Comparison of ENCODE assay signal across 12 mouse cellular contexts in genomic region chr19:36001512-36001911, GRCm38 (mm10). TPM values are rescaled to one million over a fixed set of nuclear protein-coding genes. Genes with fewer than 3 reads are reported as not detected.
DNase-seq lines count a peak whose midpoint lies in the region; ATAC-seq and TF ChIP-seq lines count a peak whose summit lies in the region.
"Had no signal": no experiment of that assay in that cellular context is flagged by ENCODE, and none has a peak within 500 bp of the region (broad histone marks: within the 10 kb centered on the region; RNA-seq: fewer than 3 reads in every experiment).

No protein-coding gene starts in this region.

- no peak for TF ChIP-seq POLR2A in heart, adult 2 months (IDR thresholded peaks at IDR 0.05; ENCODE audit: insufficient read depth, low read depth, low read length)
- no peak for TF ChIP-seq POLR2A in CH12.LX (IDR thresholded peaks at IDR 0.05; ENCODE audit: low read depth, low read length)

- H3K79me2 ChIP-seq in heart, adult 2 months (replicated peaks; ENCODE audit: control insufficient read depth, insufficient read depth, low read length), result no peaks in the 10 kb centered on the region
- no peaks in the 10 kb centered on the region for H3K79me2 ChIP-seq in CH12.LX (replicated peaks; ENCODE audit: control insufficient read depth, extremely low read depth, insufficient read depth, poor library complexity, severe bottlenecking)

- H3K36me3 ChIP-seq in heart, adult 2 months (ENCODE audit: control insufficient read depth, insufficient read depth, low read length), result no peaks in the 10 kb centered on the region
- no peaks in the 10 kb centered on the region for H3K36me3 ChIP-seq in CH12.LX (replicated peaks in 1 of 2; ENCODE audit: control insufficient read depth in 1 of 2, insufficient read depth in 1 of 2, low read length in 1 of 2)
- no peaks in the 10 kb centered on the region for H3K36me3 ChIP-seq in midbrain, embryonic 13.5 days
- H3K36me3 ChIP-seq: embryonic facial prominence, embryonic 13.5 days had no signal

- no peak for TF ChIP-seq EP300 in heart, adult 2 months (IDR thresholded peaks at IDR 0.05; ENCODE audit: insufficient read depth, low read depth, low read length)
- TF ChIP-seq EP300 in CH12.LX (IDR thresholded peaks at IDR 0.05; ENCODE audit: low read length), result no peak

- peak; percentile 32; the same call in 1 of the 2 replicates for ATAC-seq in midbrain, embryonic 13.5 days

- H3K4me2 ChIP-seq in CH12.LX (ENCODE audit: insufficient read depth, low read depth, poor library complexity, severe bottlenecking), result no peak overlapping the region
- H3K4me2 ChIP-seq in midbrain, embryonic 13.5 days (replicated peaks), result no peak overlapping the region
- H3K4me2 ChIP-seq: embryonic facial prominence, embryonic 13.5 days had no signal

- no peak overlapping the region for H3K27ac ChIP-seq in heart, adult 2 months
- H3K27ac ChIP-seq in CH12.LX (ENCODE audit: insufficient read depth, low read depth), result no peak overlapping the region
- no peak overlapping the region for H3K27ac ChIP-seq in midbrain, embryonic 13.5 days
- H3K27ac ChIP-seq: embryonic facial prominence, embryonic 13.5 days had no signal

- intact Hi-C loops in heart, adult 2 months (cut with DNase I), result no loop called here
- intact Hi-C loops in heart, postnatal 25 days (cut with DNase I), result no loop called here

- H3K27me3 ChIP-seq in heart, adult 2 months (ENCODE audit: control insufficient read depth, insufficient read depth, low read length), result no peaks in the 10 kb centered on the region
- H3K27me3 ChIP-seq in CH12.LX (replicated peaks), result no peaks in the 10 kb centered on the region
- no peaks in the 10 kb centered on the region for H3K27me3 ChIP-seq in midbrain, embryonic 13.5 days
- H3K27me3 ChIP-seq: embryonic facial prominence, embryonic 13.5 days had no signal

- peak; percentile 33 for TF ChIP-seq CTCF in heart, adult 2 months (IDR thresholded peaks at IDR 0.05)
- peak; percentile 29 to 62; a peak in 3 of 4 replicates for TF ChIP-seq CTCF in CH12.LX (conservative IDR thresholded peaks at IDR 0.05 in 1 of 2, IDR thresholded peaks at IDR 0.05 in 1 of 2; ENCODE audit: low read depth in 2 of 2, low read length in 2 of 2)

- 49% methylated on average over 1 of the region's 1 CpGs for WGBS in heart, adult 2 months
- 44% methylated on average over 1 of the region's 1 CpGs for WGBS in midbrain, embryonic 13.5 days

- dilution Hi-C loops in CH12.LX (cut with MboI; ENCODE audit: extremely low pct_ligation_motif_present, extremely low pct_unique_long_range_greater_than_20kb, low sequenced_read_pairs), result no loop called here

- in situ Hi-C loops in CH12.LX (cut with MboI; ENCODE audit: low pct_ligation_motif_present, low pct_unique_long_range_greater_than_20kb, low sequenced_read_pairs), result no loop called here

- H3K9ac ChIP-seq in heart, adult 2 months (ENCODE audit: low read depth, low read length), result no peak overlapping the region
- H3K9ac ChIP-seq in CH12.LX (ENCODE audit: insufficient read depth, low read depth), result no peak overlapping the region
- no peak overlapping the region for H3K9ac ChIP-seq in midbrain, embryonic 13.5 days (replicated peaks)
- H3K9ac ChIP-seq: embryonic facial prominence, embryonic 13.5 days had no signal

- TF ChIP-seq RAD21 in CH12.LX (IDR thresholded peaks at IDR 0.05; ENCODE audit: low read depth, low read length), result peak; percentile 54

- no peaks in the 10 kb centered on the region for H3K4me1 ChIP-seq in heart, adult 2 months (ENCODE audit: control insufficient read depth, insufficient read depth, low read length)
- peaks cover 3 to 20% of the 10 kb centered on the region in 2 experiments; a peak in 3 of 4 replicates for H3K4me1 ChIP-seq in CH12.LX (ENCODE audit: control insufficient read depth in 1 of 2, insufficient read depth in 2 of 2)
- peaks cover 13% of the 10 kb centered on the region for H3K4me1 ChIP-seq in midbrain, embryonic 13.5 days (replicated peaks)

- H3K4me3 ChIP-seq in heart, adult 2 months, result no peak overlapping the region
- no peak overlapping the region for H3K4me3 ChIP-seq in CH12.LX (replicated peaks in 1 of 3; ENCODE audit: low read depth in 2 of 3, low read length in 2 of 3, poor library complexity in 1 of 3)
- H3K4me3 ChIP-seq in midbrain, embryonic 13.5 days (replicated peaks), result no peak overlapping the region
- H3K4me3 ChIP-seq: embryonic facial prominence, embryonic 13.5 days; myocyte had no signal

- H3K9me3 ChIP-seq in CH12.LX (replicated peaks; ENCODE audit: low read length), result peaks cover 5% of the 10 kb centered on the region
- H3K9me3 ChIP-seq in midbrain, embryonic 13.5 days, result no peaks in the 10 kb centered on the region
- H3K9me3 ChIP-seq: embryonic facial prominence, embryonic 13.5 days had no signal

- DNase-seq in heart, adult 2 months, result no peak
- DNase-seq in heart, postnatal 25 days (ENCODE audit: low spot score), result no peak
- DNase-seq in CH12.LX (ENCODE audit: extremely low read depth), result no peak
- peak; percentile 38 for DNase-seq in embryo, embryonic 11 days
- no peak for DNase-seq in thymus, postnatal 4 days
- no peak for DNase-seq in adrenal gland, adult 8-10 months
- no peak for DNase-seq in gastrocnemius, postnatal 10 days
- DNase-seq: heart, adult 18-20 months; kidney, adult 2 months had no signal

TF ChIP-seq in CH12.LX, 34 proteins besides CTCF, POLR2A, EP300 and RAD21:
- peak; percentile 51 for TF ChIP-seq SMC3 (IDR thresholded peaks at IDR 0.05; ENCODE audit: low read depth, low read length)
- no peak for TF ChIP-seq NRF1 (IDR thresholded peaks at IDR 0.05; ENCODE audit: low read depth, low read length)

RNA-seq across cellular contexts. Expression of gene Htr7, which starts 55.8 kb away (rescaled TPM):
- under 1 TPM; 0.39 to 0.42 TPM for total RNA-seq in heart, adult 2 months (2021)
- 0.41 TPM in 2 replicates for polyA plus RNA-seq in heart, adult 2 months (2012; rRNA removed)
- total RNA-seq in heart, postnatal 25 days (2021), result under 1 TPM; 0.47 to 0.59 TPM
- not detected in 2 replicates for total RNA-seq in CH12.LX (2012; rRNA removed)
- not detected in 2 replicates for total RNA-seq in CH12.LX (2014; rRNA removed)
- polyA plus RNA-seq in CH12.LX (2012; ENCODE audit: insufficient read length, low read depth), result not detected in 2 replicates
- 2.5 and 3.1 TPM in 2 replicates for polyA plus RNA-seq in midbrain, embryonic 13.5 days (2015; fragmentation: Nextera tagmentation; extraction: Ambion mirVana)
- under 1 TPM in 1 of 4 experiments, not detected in 3; 0.16 TPM for total RNA-seq in adrenal gland, adult 8-10 months (2022)
- total RNA-seq in gastrocnemius, postnatal 10 days (2021), result 1 to 10 TPM; 1.5 to 1.9 TPM
